Mouse (Mus musculus) brain, adult 2 months (tissue): ENCODE measurements around the gene Syne3.

Experiments
- DNase-seq: peaks from one replicate; pipeline ENCODE4 v3.0.0; 2011; ENCODE audit warnings: low read depth, low spot score

The Syne3 gene

DNA sequence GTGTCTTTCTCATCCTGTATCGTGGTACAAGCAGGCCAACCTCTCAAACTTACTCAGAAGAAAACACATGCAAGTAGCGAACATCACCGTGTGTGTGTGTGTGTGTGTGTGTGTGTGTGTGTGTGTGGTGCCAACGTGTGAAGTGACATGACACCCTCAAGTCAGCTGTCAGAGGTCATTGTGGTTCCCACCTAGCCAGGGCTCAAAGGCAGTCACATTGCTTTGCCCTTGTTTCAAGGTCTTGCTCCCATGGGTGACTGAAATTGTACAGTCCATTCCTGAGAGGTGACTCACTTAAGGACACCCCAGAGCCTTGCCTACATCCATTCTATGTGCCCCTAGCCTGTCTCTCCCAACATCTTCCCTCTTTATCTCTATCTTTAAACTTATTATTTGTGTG lies 40.0 kb downstream of the Syne3 start:
- no peak for DNase-seq

DNA sequence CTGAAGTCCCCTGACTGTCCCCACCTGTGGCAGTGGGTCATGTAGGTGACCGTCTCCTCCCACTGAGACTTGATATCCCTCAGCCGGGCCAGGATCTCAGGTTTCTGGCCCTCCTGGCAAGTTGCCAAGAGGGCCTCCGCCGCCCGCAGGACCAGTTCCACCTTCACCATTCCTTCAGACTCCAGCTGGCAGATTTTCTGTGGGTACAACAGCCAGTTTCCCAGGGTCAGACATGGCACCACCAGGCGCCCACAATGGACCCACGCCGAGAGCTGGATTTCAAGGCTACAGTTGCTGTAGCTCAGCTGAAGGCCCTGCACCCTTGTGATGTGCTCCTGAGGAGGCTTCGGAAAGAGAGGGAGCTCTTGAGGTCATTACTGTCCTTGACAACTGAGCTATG lies 40.4 kb downstream of the Syne3 start:
- DNase-seq = no peak

DNA sequence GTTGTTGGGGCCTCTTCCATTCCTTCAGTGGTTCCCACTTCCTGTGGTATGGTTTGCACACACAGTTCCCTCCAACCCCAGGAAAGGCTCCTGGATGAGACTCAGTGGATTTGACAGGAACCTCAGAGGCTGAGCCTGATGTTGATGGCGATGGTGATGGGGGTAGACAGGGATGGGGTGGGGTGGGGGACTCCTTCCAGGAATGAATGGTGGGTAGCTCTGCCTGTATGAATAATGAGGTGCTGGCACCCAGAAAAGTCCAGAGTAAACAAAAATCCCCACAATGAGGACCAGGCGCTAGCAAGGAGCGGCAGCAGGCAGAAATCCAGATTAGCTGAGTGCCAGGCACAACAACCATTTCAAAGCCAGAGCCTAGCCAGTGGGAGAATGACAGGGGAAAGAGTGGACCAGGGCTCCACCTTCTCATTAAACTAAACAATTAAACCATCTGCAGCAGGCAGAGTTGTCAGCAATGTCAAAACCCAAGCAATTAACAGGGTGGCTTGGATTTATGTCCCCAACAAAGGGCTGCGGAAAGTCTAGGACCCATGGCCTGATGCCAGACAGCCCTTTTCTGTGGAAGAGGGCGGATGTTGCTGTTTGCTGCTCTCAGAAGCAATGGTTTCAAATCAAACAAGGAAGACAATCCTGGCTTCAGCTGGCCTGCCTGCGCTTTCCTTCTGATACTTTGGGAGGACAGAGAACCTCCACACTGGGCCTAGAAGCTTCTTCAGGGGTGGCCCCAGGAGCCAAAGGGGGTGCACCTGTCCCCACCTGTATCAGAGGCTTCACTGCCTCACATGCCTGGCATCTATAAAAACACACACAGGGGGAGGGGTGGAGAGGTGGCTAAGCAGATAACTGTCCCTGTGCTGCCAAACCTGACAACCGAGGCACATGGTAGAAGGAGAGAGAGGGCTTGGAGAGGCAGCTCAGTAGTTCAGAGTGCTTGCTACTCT lies 44.4 kb downstream of the Syne3 start:
- DNase-seq = peak; percentile 61

GRCm38 (mm10) chr12:104960421-104960820 lies 49.2 kb downstream of the Syne3 start:
- no peak for DNase-seq

DNA sequence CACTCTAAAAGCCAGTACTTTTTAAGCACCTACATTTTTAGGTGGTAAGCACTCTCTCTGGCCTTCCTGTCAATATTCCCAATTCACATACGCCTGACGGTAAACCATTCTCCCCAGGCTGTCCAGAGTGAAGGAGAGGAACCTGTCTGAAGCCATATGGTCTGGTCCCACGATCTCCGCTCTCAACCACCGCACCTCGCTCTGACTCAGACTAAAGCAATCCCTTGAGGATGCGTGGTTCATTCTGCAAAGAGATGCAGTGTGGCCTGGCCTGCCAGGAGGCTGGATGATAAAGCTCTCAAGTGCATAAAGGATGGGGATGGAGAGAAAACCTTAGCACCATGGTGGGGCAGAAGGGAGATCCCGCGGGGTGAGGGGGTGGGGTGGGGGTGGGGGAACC lies 49.6 kb downstream of the Syne3 start:
- peak; percentile 43 for DNase-seq

DNA sequence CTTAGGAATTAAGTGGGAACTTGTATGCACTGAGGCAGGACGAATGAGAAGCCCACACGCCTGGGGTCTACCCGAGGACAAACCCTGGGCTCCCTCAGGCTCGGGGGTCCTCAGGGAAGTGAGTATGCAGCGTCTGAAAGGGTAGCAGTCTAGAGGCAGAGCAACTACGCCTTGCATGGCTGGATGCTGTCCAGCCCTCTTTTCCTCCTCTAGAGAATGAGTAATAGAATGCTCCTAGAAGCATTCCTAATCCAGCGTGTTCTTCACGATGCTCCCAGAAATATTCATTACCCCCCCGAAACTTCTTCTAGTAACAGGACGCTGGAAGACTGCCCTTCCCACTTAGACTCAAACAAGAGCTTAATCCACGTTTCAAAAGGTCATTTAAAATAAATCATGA lies 51.3 kb downstream of the Syne3 start:
- DNase-seq = peak; percentile 35

DNA sequence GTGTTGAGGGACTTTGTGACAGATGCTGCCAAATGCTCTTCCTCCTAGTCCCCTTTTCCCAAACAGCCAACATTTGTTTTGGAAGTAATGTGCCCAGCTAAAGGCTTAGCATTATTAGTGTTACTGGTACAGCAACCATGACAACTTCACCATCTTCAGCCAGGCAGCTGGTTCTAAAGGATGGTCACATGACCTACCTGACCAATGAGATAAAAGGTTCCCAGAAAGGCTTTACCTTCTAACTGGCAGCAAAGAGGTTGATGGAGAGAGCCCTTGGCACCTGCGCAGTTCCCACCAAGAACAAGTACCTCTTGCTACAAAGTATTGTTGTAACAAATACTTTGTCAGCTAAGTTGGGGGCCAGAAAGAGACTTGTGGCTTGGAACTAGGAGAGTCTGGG lies 52.4 kb downstream of the Syne3 start:
- DNase-seq = no peak

GRCm38 (mm10) chr12:104956406-104956805 lies 53.2 kb downstream of the Syne3 start:
- DNase-seq = no peak

DNA sequence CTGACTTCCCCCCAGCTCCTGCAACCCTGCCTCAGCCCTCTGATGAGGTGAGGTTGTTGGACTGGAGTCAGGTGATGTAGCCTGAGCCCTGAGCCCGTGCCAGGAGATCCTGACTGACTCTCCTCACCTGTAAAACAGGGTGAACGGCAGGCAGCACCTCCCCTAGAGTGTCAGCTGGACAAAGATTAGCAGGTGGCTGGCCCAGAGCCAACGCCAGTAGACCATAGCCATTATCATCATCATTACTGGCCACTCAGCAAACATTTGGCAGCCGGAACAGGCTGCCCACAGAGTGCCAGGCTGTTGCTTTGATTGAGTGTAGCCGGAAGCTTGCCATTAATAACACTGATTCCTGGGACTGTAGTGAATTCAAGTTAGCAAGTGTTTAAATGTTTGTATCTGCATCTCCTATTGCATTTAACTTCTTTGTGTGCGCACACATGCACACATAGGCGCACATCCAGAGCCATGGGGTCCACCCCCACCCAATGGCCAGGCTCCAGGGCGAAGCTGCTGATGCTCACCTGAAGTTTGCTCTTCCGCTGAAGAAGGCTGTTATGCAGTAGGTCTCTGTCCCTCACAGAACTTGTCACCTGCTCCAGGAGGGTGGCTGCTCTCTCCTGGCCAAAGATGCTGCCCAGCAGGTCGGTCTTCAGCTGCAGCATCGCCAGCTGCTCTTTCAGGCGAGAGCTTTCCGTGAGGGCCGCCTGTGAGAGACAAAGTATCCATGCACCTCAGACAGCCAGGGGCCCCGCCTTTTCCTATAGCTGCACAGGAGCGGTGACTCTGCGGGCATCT lies 54.4 kb downstream of the Syne3 start:
- peak; percentile 85 for DNase-seq

DNA sequence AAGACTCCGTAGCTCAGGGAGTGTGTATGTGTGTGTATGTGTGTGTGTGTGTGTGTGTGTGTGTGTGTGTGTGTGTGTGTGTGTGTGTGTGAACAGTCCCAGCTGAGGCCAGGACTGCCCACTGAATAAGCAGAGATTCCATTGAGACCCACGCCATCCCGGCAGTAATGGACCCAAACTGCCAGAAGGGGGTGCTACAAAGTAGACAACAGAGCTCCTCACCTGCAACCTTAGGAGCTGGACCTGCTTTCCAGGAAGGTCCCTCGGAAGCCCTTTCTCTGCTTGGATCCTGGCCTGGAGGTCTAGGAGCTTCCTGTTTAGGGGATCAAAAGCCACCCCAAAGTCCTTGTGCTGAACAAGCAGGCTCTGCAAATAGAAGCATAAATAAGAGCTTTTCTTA lies 55.7 kb downstream of the Syne3 start:
- peak; percentile 58 for DNase-seq

GRCm38 (mm10) chr12:104952458-104952857 lies 57.2 kb downstream of the Syne3 start:
- DNase-seq = peak; percentile 76

- DNase-seq = no peak
These were observed 61.7 kb downstream of the Syne3 start for GRCm38 (mm10) chr12:104947911-104948310.

DNA sequence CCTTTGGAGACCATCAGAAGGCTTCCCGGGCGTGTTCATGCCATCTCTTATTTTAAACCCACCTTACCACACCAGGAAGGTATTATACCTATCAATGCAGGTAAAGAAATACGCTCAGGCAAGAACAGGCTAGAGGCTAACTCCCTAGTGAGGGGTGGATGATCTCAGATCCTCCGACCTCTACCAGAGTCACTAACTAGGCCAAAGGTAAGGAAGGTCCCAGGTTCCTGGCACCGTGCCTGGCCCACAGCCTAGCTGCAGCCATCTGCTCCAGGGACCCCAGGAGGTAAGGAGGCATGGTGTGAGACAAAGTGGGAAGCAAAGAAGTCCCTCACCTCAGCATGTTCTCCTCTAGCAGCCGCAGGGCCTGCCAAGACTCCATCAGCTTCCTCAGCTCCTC lies 63.4 kb downstream of the Syne3 start:
- no peak for DNase-seq

DNA sequence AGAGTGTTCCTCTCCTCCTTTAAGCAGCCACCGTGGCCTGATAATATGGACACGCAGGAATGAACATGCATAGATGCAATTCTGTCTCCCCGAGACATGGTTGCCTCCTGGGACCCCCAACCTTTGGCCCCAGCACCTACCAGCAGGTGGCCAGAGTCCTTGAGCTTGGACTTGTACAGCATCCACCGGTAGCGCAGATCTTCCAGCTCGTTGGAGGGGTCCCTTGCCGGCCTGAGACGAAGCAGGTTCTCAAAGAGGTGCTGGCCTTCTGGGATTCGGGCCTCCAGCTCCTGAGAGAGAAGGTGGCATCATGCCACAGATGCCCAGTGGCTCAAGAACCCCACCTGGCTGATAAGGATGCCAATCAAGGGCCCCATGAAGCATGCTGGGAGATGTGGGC lies 69.1 kb downstream of the Syne3 start:
- no peak for DNase-seq

DNA sequence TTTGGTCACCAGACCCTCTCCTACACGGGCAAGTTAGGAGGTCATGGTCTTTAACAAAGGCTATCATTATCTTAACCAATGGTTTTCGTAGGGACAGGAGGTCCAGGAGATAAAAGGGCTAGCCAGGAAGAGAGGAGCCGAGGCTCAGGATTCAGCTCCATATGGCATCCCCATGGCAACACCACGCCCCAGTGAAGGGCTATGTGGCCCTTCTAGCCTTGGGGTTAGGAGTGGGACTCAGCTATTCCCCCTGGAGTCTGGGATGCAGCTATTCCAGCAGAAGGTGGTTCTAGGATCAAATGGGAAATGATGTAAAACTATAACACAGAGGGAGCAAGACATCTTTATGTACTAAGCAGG lies 69.6 kb downstream of the Syne3 start:
- no peak for DNase-seq

DNA sequence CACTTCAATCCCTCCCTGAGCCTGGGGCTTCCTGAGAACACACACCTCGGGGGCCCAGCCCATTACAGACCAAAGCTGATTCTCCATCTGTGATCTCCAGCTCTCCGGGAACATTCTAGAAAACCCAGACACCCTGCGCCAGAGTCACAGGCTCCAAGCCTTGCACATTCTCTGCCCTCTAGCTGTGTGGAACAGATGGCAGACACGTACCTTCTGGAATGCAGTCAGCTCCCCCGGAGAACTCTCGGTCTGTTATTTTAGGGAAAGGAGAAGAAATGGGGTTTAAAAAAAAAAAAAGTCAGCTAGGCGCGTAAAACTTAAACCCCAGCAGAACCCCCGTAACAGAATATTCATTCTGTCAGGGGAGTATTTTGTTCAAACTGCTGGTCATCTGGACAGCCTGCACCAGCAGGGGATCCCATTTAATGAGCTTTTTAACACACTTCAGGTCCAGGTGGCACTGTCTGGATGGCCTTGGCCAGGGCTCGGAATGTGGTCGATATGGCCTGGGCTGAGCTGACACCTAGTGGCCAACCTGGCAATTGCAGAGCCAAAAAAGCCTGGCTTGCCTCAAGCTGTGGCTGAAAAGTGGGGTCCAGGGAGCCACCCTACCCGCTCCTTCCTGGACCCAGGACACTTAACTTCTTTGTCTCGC lies 70.1 kb downstream of the Syne3 start:
- peak; percentile 97 for DNase-seq

GRCm38 (mm10) chr12:104938935-104939334 lies 70.7 kb downstream of the Syne3 start:
- peak; percentile 79 for DNase-seq

- no peak for DNase-seq
These were observed 73.4 kb downstream of the Syne3 start for GRCm38 (mm10) chr12:104936223-104936622.

DNA sequence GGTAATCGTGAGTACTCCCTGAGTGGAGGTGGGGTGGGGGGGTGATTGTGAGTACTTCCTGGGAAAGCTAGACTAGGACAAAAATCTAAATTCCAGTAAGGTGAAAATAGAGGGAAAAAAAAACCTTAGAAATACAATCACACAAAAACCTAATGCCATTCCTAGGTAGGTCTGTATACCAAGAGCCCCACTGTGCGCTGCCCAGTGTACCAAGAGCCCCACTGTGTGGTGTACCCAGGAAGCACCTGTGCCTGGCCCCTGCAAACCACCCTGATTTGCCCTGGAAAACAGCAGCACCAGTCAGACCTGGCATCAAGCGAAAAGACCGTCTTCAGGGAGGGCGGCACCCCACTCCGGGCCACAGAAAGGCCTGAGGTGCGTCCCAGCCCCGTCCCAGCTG lies 74.5 kb downstream of the Syne3 start:
- DNase-seq = no peak

DNA sequence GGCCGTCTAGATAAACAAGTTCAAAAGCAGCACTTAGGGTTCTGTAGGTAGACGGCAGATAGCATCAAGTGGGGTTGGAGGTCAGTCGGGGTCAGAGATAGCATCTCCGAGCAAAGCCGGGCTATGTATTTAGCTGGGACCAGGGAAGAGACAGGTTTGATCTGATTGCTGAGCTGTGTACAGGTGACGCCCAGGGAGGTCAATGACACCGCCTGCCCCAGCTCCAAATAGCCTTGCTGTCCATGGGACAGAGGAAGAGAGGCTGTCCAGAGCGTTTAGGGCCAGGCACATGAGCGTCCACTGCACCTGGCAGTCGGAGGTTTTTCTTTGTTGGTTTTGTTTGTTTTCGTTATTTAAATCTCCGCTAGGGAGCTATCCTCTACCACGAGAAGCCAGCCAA lies 75.8 kb downstream of the Syne3 start:
- no peak for DNase-seq

- peak; percentile 23 for DNase-seq
These were observed 76.4 kb downstream of the Syne3 start for GRCm38 (mm10) chr12:104933217-104933616.

DNA sequence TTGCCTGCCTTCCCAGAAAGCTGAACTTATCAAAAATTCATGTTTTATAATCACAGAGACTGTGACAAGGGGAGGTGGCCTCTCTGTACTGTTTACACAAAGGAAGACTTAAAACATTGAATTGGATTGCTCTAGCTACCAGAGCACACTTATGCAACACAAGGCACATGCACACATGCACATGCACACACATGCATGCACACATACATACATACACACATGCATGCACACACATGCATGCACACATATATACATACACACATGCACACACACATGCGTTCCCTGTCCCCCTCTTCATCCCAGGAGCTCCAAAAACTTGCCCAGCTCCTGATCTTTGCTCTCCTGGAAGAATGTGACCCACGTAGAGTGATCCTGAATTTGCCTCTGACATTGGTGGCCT lies 83.8 kb downstream of the Syne3 start:
- no peak for DNase-seq
